Mouse (Mus musculus): Measurements from ENCODE around the gene Tmem167b. TPM values are rescaled to one million over a fixed set of nuclear protein-coding genes. Genes with fewer than 3 reads are reported as not detected.
"Not testable (repeated sequence)": the region's sequence is repeated elsewhere in the genome, so short reads cannot be mapped to it uniquely, and the experiment has no call there.

Gene Tmem167b
- total and polyA plus RNA-seq, 2 experiments from 2014 or later: 50.0 to 70.2 TPM

DNA sequence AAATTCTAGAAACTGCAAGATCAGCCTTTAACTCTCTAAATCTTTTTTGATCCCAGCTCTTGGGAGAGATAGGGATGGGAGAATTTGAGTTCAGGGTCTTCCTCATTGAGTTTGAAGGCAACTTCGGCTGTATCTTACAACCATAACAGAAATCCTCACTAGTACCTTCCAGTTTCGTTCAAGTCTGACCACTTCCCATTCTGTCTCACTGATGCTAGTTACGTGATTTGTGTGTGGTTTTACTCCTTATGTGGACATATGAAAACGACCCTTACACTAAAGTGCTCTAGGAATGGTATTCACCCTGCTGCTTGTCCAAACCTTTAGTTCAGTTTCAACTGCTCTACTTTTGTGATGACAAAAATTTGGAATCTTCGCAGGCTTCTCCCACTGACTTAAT, 11.8 kb upstream of the Tmem167b start:
- 91% methylated on average over 5 of the region's 5 CpGs for WGBS
- Histone ChIP-seq H3K27me3 (ENCODE audit: insufficient read depth, low read length) (no peaks in the 10 kb centered on the region), H3K27ac (ENCODE audit: low read depth, low read length) (no peak overlapping the region), H3K36me3 (ENCODE audit: insufficient read depth) (0 out of 2 replicates have a peak, but pooled peaks cover 3% of the 10 kb centered on the region), H3K9me3 (ENCODE audit: low read length) (no peaks in the 10 kb centered on the region), H3K4me3 (ENCODE audit: low read depth, low read length) (no peak overlapping the region), H3K4me2 (ENCODE audit: low read depth) (no peak overlapping the region), H3K9ac (no peak overlapping the region), H3K4me1 (ENCODE audit: insufficient read depth) (peaks cover 8% of the 10 kb centered on the region; the same call in 1 of the 2 replicates)
- TF ChIP-seq CTCF (IDR thresholded peaks at IDR 0.05; ENCODE audit: low read depth): no peak
- DNase-seq (no peak), ATAC-seq (no peak)

DNA sequence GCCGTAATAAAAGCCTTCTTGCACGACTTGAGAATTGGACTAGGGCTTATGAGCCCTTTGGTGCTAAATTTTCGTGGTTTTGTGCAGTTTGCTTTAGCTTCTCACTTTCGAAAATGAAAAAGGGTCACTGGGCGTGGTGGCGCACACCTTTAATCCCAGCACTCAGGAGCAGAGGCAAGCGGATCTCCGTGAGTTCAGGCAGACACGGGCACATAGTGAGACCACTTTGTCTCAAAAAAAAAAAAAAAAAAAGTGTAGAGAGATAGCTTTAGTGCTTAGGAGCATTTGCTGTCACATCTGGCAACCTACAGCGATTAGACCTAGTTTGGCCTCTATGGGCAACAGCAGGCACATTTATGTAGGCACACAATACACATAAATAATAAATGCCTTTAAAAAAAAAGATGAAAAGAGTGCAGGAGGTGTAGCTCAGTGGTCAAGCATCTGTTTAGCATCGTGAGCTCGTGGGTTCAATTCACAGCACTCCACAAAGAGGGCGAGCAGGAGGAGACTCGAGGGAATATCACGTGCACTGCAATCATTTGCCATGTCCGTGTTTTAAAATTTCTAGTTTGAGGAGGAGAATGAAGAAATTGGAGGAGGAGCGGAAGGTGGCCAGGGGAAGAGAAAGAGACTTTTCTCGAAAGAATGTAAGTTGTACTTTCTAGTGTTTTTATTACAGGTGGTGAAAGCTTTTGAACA, 10.2 kb upstream of the Tmem167b start:
- ATAC-seq: no peak
- no peak for DNase-seq
- Histone ChIP-seq H3K27me3 (ENCODE audit: insufficient read depth, low read length) (no peaks in the 10 kb centered on the region), H3K9ac (peak overlapping the region; percentile 80), H3K27ac (ENCODE audit: low read depth, low read length) (no peak overlapping the region), H3K9me3 (ENCODE audit: low read length) (no peaks in the 10 kb centered on the region), H3K4me1 (ENCODE audit: insufficient read depth) (peaks cover 8% of the 10 kb centered on the region; the same call in 1 of the 2 replicates), H3K4me3 (ENCODE audit: low read depth, low read length) (peak overlapping the region; percentile 77), H3K4me2 (ENCODE audit: low read depth) (peak overlapping the region; percentile 78), H3K36me3 (ENCODE audit: insufficient read depth) (no peaks in the 10 kb centered on the region)
- TF ChIP-seq CTCF (IDR thresholded peaks at IDR 0.05; ENCODE audit: low read depth): no peak
- 50% methylated on average over 18 of the region's 18 CpGs for WGBS

GRCm38 (mm10) chr3:108571443-108572294, 9.4 kb upstream of the Tmem167b start, which contains the start of gene Taf13:
Gene Taf13 (plus strand): TSS chr3:108571698.
- WGBS: 1% methylated on average over 42 of the region's 42 CpGs
- no peak for TF ChIP-seq CTCF (IDR thresholded peaks at IDR 0.05; ENCODE audit: low read depth)

GRCm38 (mm10) chr3:108570813-108571212, 8.5 kb upstream of the Tmem167b start:
- DNase-seq (no peak), ATAC-seq (no peak)
- WGBS: 89% methylated on average over 14 of the region's 14 CpGs
- Histone ChIP-seq H3K9me3 (ENCODE audit: low read length) (no peaks in the 10 kb centered on the region), H3K4me2 (ENCODE audit: low read depth) (0 out of 2 replicates have a peak overlapping the region, but pooled peaks have one; percentile 78), H3K27me3 (ENCODE audit: insufficient read depth, low read length) (no peaks in the 10 kb centered on the region), H3K9ac (no peak overlapping the region), H3K4me1 (ENCODE audit: insufficient read depth) (peaks cover 8% of the 10 kb centered on the region; the same call in 1 of the 2 replicates), H3K4me3 (ENCODE audit: low read depth, low read length) (no peak overlapping the region), H3K27ac (ENCODE audit: low read depth, low read length) (no peak overlapping the region), H3K36me3 (ENCODE audit: insufficient read depth) (no peaks in the 10 kb centered on the region)
- no peak for TF ChIP-seq CTCF (IDR thresholded peaks at IDR 0.05; ENCODE audit: low read depth)

More at GRCm38 (mm10) chr3:108571443-108572294, 9.4 kb upstream of the Tmem167b start, which contains the start of gene Taf13:
- Histone ChIP-seq H3K9ac (peak within 1 kb of the TSS; percentile 80), H3K27ac (ENCODE audit: low read depth, low read length) (peak within 1 kb of the TSS; percentile 83), H3K4me1 (ENCODE audit: insufficient read depth) (peaks cover 8% of the 10 kb centered on the region; the same call in 1 of the 2 replicates), H3K4me2 (ENCODE audit: low read depth) (peak within 1 kb of the TSS; percentile 78), H3K36me3 (ENCODE audit: insufficient read depth) (no peaks in the 10 kb centered on the region), H3K4me3 (ENCODE audit: low read depth, low read length) (peak within 1 kb of the TSS; percentile 77), H3K9me3 (ENCODE audit: low read length) (no peaks in the 10 kb centered on the region), H3K27me3 (ENCODE audit: insufficient read depth, low read length) (no peaks in the 10 kb centered on the region)
- DNase-seq (peak; percentile 99), ATAC-seq (peak; percentile 99)

DNA sequence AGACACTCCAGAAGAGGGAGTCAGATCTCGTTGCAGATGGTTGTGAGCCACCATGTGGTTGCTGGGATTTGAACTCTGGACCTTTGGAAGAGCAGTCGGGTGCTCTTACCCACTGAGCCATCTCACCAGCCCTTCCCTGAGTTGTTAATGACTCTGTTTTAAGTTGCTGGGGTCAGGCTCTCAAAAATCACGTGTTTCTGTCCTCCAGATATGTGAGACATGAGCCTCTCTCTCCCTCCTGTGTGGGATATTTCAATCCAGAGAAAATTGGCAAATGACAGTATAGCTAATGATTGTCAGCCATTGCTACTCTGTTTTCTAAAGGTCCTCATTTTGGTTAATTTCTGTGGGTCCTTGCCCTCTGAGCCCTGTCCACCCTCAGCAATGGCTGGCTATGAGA, 7.4 kb upstream of the Tmem167b start:
- H3K4me3 ChIP-seq (ENCODE audit: low read depth, low read length); H3K9me3 ChIP-seq (ENCODE audit: low read length); H3K27me3 ChIP-seq (ENCODE audit: insufficient read depth, low read length); H3K4me2 ChIP-seq (ENCODE audit: low read depth); H3K4me1 ChIP-seq (ENCODE audit: insufficient read depth); H3K27ac ChIP-seq (ENCODE audit: low read depth, low read length); ATAC-seq; H3K36me3 ChIP-seq (ENCODE audit: insufficient read depth); H3K9ac ChIP-seq; DNase-seq: not testable (repeated sequence)
- WGBS: 67% methylated on average over 2 of the region's 3 CpGs

- DNase-seq (peak; percentile 44), ATAC-seq (no peak; the same call in 1 of the 2 replicates)
- WGBS: 8% methylated on average over 15 of the region's 15 CpGs
- Histone ChIP-seq H3K9ac (no peak overlapping the region), H3K27me3 (ENCODE audit: insufficient read depth, low read length) (no peaks in the 10 kb centered on the region), H3K4me2 (ENCODE audit: low read depth) (no peak overlapping the region), H3K27ac (ENCODE audit: low read depth, low read length) (peak overlapping the region; percentile 41; the same call in 1 of the 2 replicates), H3K36me3 (ENCODE audit: insufficient read depth) (no peaks in the 10 kb centered on the region), H3K4me1 (ENCODE audit: insufficient read depth) (peaks cover 8% of the 10 kb centered on the region; the same call in 1 of the 2 replicates), H3K4me3 (ENCODE audit: low read depth, low read length) (no peak overlapping the region), H3K9me3 (ENCODE audit: low read length) (no peaks in the 10 kb centered on the region)
- no peak for TF ChIP-seq CTCF (IDR thresholded peaks at IDR 0.05; ENCODE audit: low read depth)
Measured at GRCm38 (mm10) chr3:108567990-108568877, 6.0 kb upstream of the Tmem167b start.
